Comparison of ENCODE assay signal across 5 mouse cellular contexts in the genomic region with DNA sequence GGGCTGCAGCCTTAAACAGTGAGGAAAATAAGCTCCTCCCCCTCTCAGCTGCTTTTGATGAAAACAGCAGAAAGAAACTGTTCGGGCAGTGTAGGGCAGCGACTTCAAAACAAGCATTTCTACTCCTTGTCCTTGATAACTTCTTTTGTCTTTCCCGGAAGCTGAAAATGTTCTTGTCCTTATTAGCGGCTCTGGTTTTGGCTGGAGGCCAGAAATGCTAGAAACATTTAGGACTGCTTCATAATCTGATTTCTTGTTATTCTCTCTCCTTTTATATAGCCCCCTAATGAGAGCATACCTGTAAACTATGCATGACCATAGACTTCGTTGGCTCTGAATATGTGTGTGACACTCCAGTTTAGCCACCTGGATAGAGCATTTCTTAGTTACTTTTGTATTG.
"Had no signal": no experiment of that assay in that cellular context is flagged by ENCODE, and none has a peak within 500 bp of the region (broad histone marks: within the 10 kb centered on the region; RNA-seq: fewer than 3 reads in every experiment).

No protein-coding gene starts in this region.

- DNase-seq: kidney, adult 11 months; left cerebral cortex, postnatal 4 days; lung, adult 18-20 months; lung, postnatal 14 days; thymus, postnatal 4 days had no signal
